Mouse (Mus musculus) neural tube, embryonic 11.5 days (tissue): ENCODE data around the gene Tbpl1. TPM values are rescaled to one million over a fixed set of nuclear protein-coding genes. Genes with fewer than 3 reads are reported as not detected.

Experiments used
- ATAC-seq: fragments of 200-750 bp; cut with Nextera tagmentation; 2 replicates; pipeline ENCODE4 v1.8.0; 2017; ENCODE audit warnings: moderate number of reproducible peaks, mild to moderate bottlenecking, moderate TSS enrichment, moderate library complexity; ENCODE audit not compliant: insufficient read depth, low FRiP score, low TSS enrichment
- DNase-seq: peaks from one replicate; pipeline ENCODE4 v3.0.0-alpha.2; 2015; ENCODE audit warnings: low spot score
- H3K27ac ChIP-seq: fragments of 300-500 bp; sonication (generic); 2 replicates; pipeline ENCODE4 v1.5.1; 2014; ENCODE audit warnings: low read depth, mild to moderate bottlenecking, low read length
- H3K27me3 ChIP-seq: fragments of 300-500 bp; sonication (generic); 2 replicates; pipeline ENCODE4 v1.6.1; 2014; ENCODE audit warnings: mild to moderate bottlenecking, low read length, mixed read lengths; ENCODE audit not compliant: control insufficient read depth, insufficient read depth
- H3K36me3 ChIP-seq: fragments of 300-500 bp; sonication (generic); 2 replicates; pipeline ENCODE4 v1.6.1; 2014; ENCODE audit warnings: mild to moderate bottlenecking, low read length, moderate library complexity, mixed read lengths; ENCODE audit not compliant: control insufficient read depth, insufficient read depth
- H3K4me1 ChIP-seq: fragments of 300-500 bp; sonication (generic); 2 replicates; pipeline ENCODE4 v1.6.1; 2014; ENCODE audit warnings: low read length, mixed read lengths; ENCODE audit not compliant: control insufficient read depth, insufficient read depth
- H3K4me2 ChIP-seq: fragments of 300-500 bp; sonication (generic); 2 replicates; pipeline ENCODE4 v1.6.1; 2014; ENCODE audit warnings: low read depth, mild to moderate bottlenecking, moderate library complexity
- H3K4me3 ChIP-seq: fragments of 300-500 bp; sonication (generic); 2 replicates; pipeline ENCODE4 v1.5.1; 2014; ENCODE audit warnings: low read depth, low read length
- H3K9ac ChIP-seq: fragments of 300-500 bp; sonication (generic); 2 replicates; pipeline ENCODE4 v1.6.1; 2014; ENCODE audit warnings: mild to moderate bottlenecking, low read length
- H3K9me3 ChIP-seq: fragments of 300-500 bp; sonication (generic); 2 replicates; pipeline ENCODE4 v1.6.1; 2016; ENCODE audit warnings: low read length; ENCODE audit not compliant: control insufficient read depth
- WGBS: fragments of 180-500 bp; shearing (Covaris S2); extraction: QIAGEN DNeasy Blood & Tissue Kit; methylation state at CpG from one replicate; pipeline ENCODE4 v1.1.7; 2014; 5-methylcytosine and 5-hydroxymethylcytosine counted together
- polyA plus RNA-seq: library from polyadenylated mRNA; unstranded; fragments of >200 nt; fragmentation: Nextera tagmentation; extraction: Ambion mirVana; gene quantifications from 2 replicates; pipeline ENCODE4 v1.2.1, GENCODE M21; 2014

The Tbpl1 gene
- polyA plus RNA-seq, result 108 and 115 TPM in 2 replicates

- WGBS, result under 1% methylated on average over 73 of the region's 77 CpGs
- Histone ChIP-seq H3K27me3 (no peaks in the 10 kb centered on the region), H3K9ac (peak within 1 kb of the TSS; percentile 95), H3K4me3 (peak within 1 kb of the TSS; percentile 89), H3K27ac (peak within 1 kb of the TSS; percentile 94), H3K4me2 (peak within 1 kb of the TSS; percentile 92), H3K9me3 (no peaks in the 10 kb centered on the region), H3K36me3 (no peaks in the 10 kb centered on the region), H3K4me1 (peaks cover 12% of the 10 kb centered on the region)
- peak; percentile 98 for ATAC-seq
- DNase-seq, result peak; percentile 96
These were observed at the start of gene Tbpl1 for GRCm38 (mm10) chr10:22731272-22732093. Gene Tbpl1 (minus strand): TSS chr10:22731938.

- H3K4me3 ChIP-seq, result no peak overlapping the region
- WGBS, result 42% methylated on average over 4 of the region's 4 CpGs
- DNase-seq, result peak; percentile 24
These were observed 49.7 kb upstream of the Tbpl1 start for GRCm38 (mm10) chr10:22781466-22781865.

GRCm38 (mm10) chr10:22777939-22778338 lies 46.2 kb upstream of the Tbpl1 start:
- no peaks in the 10 kb centered on the region for H3K9me3 ChIP-seq
- WGBS, result 22% methylated on average over 5 of the region's 5 CpGs
- ATAC-seq (no peak), DNase-seq (peak; percentile 53)
- H3K27me3 ChIP-seq, result no peaks in the 10 kb centered on the region
- H3K4me1 ChIP-seq, result no peaks in the 10 kb centered on the region
- no peak overlapping the region for H3K4me3 ChIP-seq
- H3K27ac ChIP-seq, result no peak overlapping the region
- no peak overlapping the region for H3K9ac ChIP-seq
- no peak overlapping the region for H3K4me2 ChIP-seq
- H3K36me3 ChIP-seq, result no peaks in the 10 kb centered on the region

More at GRCm38 (mm10) chr10:22781466-22781865, 49.7 kb upstream of the Tbpl1 start:
- Histone ChIP-seq H3K4me1 (no peaks in the 10 kb centered on the region), H3K27ac (no peak overlapping the region), H3K9me3 (no peaks in the 10 kb centered on the region), H3K36me3 (no peaks in the 10 kb centered on the region), H3K4me2 (no peak overlapping the region), H3K9ac (no peak overlapping the region), H3K27me3 (no peaks in the 10 kb centered on the region)
- no peak for ATAC-seq

GRCm38 (mm10) chr10:22776007-22776698 lies 44.4 kb upstream of the Tbpl1 start:
- Histone ChIP-seq H3K9ac (no peak overlapping the region), H3K4me1 (no peaks in the 10 kb centered on the region), H3K27ac (no peak overlapping the region), H3K9me3 (no peaks in the 10 kb centered on the region), H3K27me3 (no peaks in the 10 kb centered on the region), H3K36me3 (no peaks in the 10 kb centered on the region), H3K4me3 (no peak overlapping the region), H3K4me2 (no peak overlapping the region)
- ATAC-seq (peak; percentile 23), DNase-seq (peak; percentile 72)
- 16% methylated on average over 7 of the region's 7 CpGs for WGBS

- no peak for ATAC-seq
- Histone ChIP-seq H3K4me2 (no peak overlapping the region), H3K9me3 (no peaks in the 10 kb centered on the region), H3K9ac (no peak overlapping the region), H3K4me1 (no peaks in the 10 kb centered on the region), H3K27me3 (no peaks in the 10 kb centered on the region), H3K36me3 (no peaks in the 10 kb centered on the region), H3K4me3 (no peak overlapping the region), H3K27ac (no peak overlapping the region)
- WGBS, result 68% methylated on average over 2 of the region's 2 CpGs
- no peak for DNase-seq
These were observed 43.7 kb upstream of the Tbpl1 start for GRCm38 (mm10) chr10:22775456-22775855.

- WGBS, result 85% methylated on average over 3 of the region's 3 CpGs
- ATAC-seq, result no peak
- H3K4me3 ChIP-seq, result no peak overlapping the region
- H3K4me1 ChIP-seq, result no peaks in the 10 kb centered on the region
- no peak for DNase-seq
- no peak overlapping the region for H3K9ac ChIP-seq
- H3K27me3 ChIP-seq, result no peaks in the 10 kb centered on the region
- no peaks in the 10 kb centered on the region for H3K36me3 ChIP-seq
- H3K9me3 ChIP-seq, result no peaks in the 10 kb centered on the region
- no peak overlapping the region for H3K4me2 ChIP-seq
- H3K27ac ChIP-seq, result no peak overlapping the region
These were observed 42.9 kb upstream of the Tbpl1 start for GRCm38 (mm10) chr10:22774626-22775025.

GRCm38 (mm10) chr10:22754240-22754639 lies 22.5 kb upstream of the Tbpl1 start:
- WGBS, result 82% methylated on average over 1 of the region's 1 CpGs
- no peak overlapping the region for H3K9ac ChIP-seq
- no peaks in the 10 kb centered on the region for H3K9me3 ChIP-seq
- no peaks in the 10 kb centered on the region for H3K4me1 ChIP-seq
- no peaks in the 10 kb centered on the region for H3K27me3 ChIP-seq
- no peak overlapping the region for H3K4me3 ChIP-seq
- DNase-seq, result no peak
- no peak for ATAC-seq
- H3K27ac ChIP-seq, result no peak overlapping the region
- H3K4me2 ChIP-seq, result no peak overlapping the region
- no peaks in the 10 kb centered on the region for H3K36me3 ChIP-seq

- ATAC-seq (no peak), DNase-seq (no peak)
- WGBS, result 77% methylated on average over 5 of the region's 5 CpGs
- Histone ChIP-seq H3K36me3 (no peaks in the 10 kb centered on the region), H3K27ac (no peak overlapping the region), H3K27me3 (no peaks in the 10 kb centered on the region), H3K4me1 (no peaks in the 10 kb centered on the region), H3K9ac (no peak overlapping the region), H3K9me3 (no peaks in the 10 kb centered on the region), H3K4me3 (no peak overlapping the region), H3K4me2 (no peak overlapping the region)
These were observed 19.5 kb upstream of the Tbpl1 start for GRCm38 (mm10) chr10:22751175-22751682.
